Mouse (Mus musculus) intestine, embryonic 15.5 days (tissue): ENCODE data around the gene Prkaca. TPM values are rescaled to one million over a fixed set of nuclear protein-coding genes. Genes with fewer than 3 reads are reported as not detected.

Source experiments
- ATAC-seq: fragments of 200-750 bp; cut with Nextera tagmentation; 2 replicates; pipeline ENCODE4 v1.8.0; 2017; ENCODE audit warnings: moderate TSS enrichment, moderate library complexity
- H3K27ac ChIP-seq: fragments of 300-500 bp; sonication (generic); 2 replicates; pipeline ENCODE4 v1.5.1; 2015; ENCODE audit warnings: mild to moderate bottlenecking, inconsistent platforms
- H3K27me3 ChIP-seq: fragments of 300-500 bp; sonication (generic); replicated peaks from 2 replicates; pipeline ENCODE4 v1.6.1; 2015; ENCODE audit warnings: inconsistent platforms
- H3K36me3 ChIP-seq: fragments of 300-500 bp; sonication (generic); 2 replicates; pipeline ENCODE4 v1.6.1; 2015; ENCODE audit warnings: inconsistent platforms
- H3K4me1 ChIP-seq: fragments of 300-500 bp; sonication (generic); replicated peaks from 2 replicates; pipeline ENCODE4 v1.6.1; 2015; ENCODE audit warnings: inconsistent platforms
- H3K4me2 ChIP-seq: fragments of 300-500 bp; sonication (generic); replicated peaks from 2 replicates; pipeline ENCODE4 v1.6.1; 2015; ENCODE audit warnings: mild to moderate bottlenecking, inconsistent platforms
- H3K4me3 ChIP-seq: fragments of 300-500 bp; sonication (generic); replicated peaks from 2 replicates; pipeline ENCODE4 v1.5.1; 2015; ENCODE audit warnings: inconsistent platforms
- H3K9ac ChIP-seq: fragments of 300-500 bp; sonication (generic); 2 replicates; pipeline ENCODE4 v1.6.1; 2015; ENCODE audit warnings: inconsistent platforms
- H3K9me3 ChIP-seq: fragments of 300-500 bp; sonication (generic); 2 replicates; pipeline ENCODE4 v1.6.1; 2016; ENCODE audit warnings: inconsistent platforms
- WGBS: fragments of 180-500 bp; shearing (Covaris S2); methylation state at CpG from one replicate; pipeline ENCODE4 v1.1.7; 2015; 5-methylcytosine and 5-hydroxymethylcytosine counted together
- polyA plus RNA-seq: library from polyadenylated mRNA; unstranded; fragments of >200 nt; fragmentation: Nextera tagmentation; extraction: Ambion mirVana; gene quantifications from 2 replicates; pipeline ENCODE4 v1.2.1, GENCODE M21; 2015

Gene Prkaca
- polyA plus RNA-seq, 1 experiment from 2014 or later, result 121 TPM

DNA sequence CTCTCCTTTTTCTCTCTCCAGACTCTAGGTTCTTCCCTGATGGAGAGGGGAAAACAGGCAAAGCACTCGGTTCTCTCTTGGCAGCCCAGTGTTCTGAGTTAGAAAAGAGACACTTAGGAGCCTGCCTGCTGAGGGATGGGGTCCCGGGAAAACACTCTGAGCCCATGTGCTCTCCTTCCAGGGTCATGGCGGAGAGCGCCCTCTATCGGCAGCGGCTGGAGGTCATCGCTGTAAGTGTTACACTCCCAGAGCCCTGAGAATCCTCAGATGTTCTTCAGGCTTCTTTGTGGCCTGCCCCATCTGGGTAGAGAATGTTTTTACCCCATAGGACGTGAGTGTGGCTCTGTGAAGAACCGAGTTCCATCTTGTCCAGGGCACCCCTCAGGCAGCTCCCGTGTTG, 51.4 kb downstream of the Prkaca start:
- 0 out of 2 replicates have a peak overlapping the region, but pooled peaks have one; percentile 17 for H3K27ac ChIP-seq
- H3K4me3 ChIP-seq, result no peak overlapping the region
- no peaks in the 10 kb centered on the region for H3K9me3 ChIP-seq
- no peaks in the 10 kb centered on the region for H3K36me3 ChIP-seq
- no peak for ATAC-seq
- peak overlapping the region; percentile 56 for H3K4me2 ChIP-seq
- H3K9ac ChIP-seq, result no peak overlapping the region
- peaks cover 47% of the 10 kb centered on the region for H3K4me1 ChIP-seq
- WGBS, result 15% methylated on average over 10 of the region's 10 CpGs
- H3K27me3 ChIP-seq, result peaks cover 8% of the 10 kb centered on the region; the same call in 1 of the 2 replicates

DNA sequence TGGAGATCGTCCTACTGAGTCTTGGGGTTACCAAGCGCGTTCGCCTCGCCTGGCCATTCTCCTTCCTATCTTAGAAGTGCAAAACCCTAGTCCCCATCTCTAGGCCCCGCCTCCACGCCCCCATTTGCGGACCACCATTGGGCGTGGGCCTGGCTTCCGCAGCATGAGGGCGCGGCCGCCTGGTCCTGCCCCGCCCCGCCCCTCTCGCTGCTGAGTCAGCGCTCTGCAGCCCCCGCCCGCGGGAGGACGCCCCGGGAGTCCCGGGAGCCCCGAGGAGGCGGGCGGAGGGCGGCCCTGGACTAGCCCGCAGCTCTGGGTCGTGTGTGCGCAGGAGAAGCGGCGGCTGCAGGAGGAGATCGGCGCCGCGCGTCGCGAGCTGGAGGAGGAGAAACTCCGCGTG, 53.1 kb downstream of the Prkaca start:
- Histone ChIP-seq H3K9ac (peak overlapping the region; percentile 41), H3K36me3 (no peaks in the 10 kb centered on the region), H3K9me3 (no peaks in the 10 kb centered on the region), H3K4me2 (peak overlapping the region; percentile 89), H3K4me3 (peak overlapping the region; percentile 43), H3K4me1 (peaks cover 41% of the 10 kb centered on the region), H3K27me3 (peaks cover 7% of the 10 kb centered on the region; the same call in 1 of the 2 replicates), H3K27ac (no peak overlapping the region)
- peak; percentile 44 for ATAC-seq
- 6% methylated on average over 41 of the region's 41 CpGs for WGBS

DNA sequence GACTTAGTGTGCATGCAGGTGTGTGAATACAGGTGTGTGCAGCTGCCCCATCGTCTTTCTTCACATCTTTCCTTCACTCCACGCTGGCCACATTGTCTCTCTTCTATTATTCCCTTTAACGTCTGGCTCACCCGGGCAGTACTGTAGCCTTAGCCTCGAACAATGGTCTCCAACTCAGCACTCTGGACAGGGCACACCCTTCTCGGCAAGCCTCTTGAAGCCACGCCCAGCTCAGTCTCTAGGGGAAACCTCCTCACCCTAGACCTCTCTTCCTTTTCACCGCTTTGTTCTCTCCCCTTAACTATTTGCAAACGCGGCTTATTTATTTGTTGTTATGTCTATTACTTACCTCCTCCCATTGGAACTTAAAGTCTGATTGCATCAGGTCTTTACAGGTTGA, 54.7 kb downstream of the Prkaca start:
- Histone ChIP-seq H3K27ac (no peak overlapping the region), H3K4me1 (peaks cover 32% of the 10 kb centered on the region), H3K9ac (no peak overlapping the region), H3K4me3 (no peak overlapping the region), H3K4me2 (no peak overlapping the region), H3K27me3 (peaks cover 5% of the 10 kb centered on the region; the same call in 1 of the 2 replicates), H3K36me3 (no peaks in the 10 kb centered on the region), H3K9me3 (no peaks in the 10 kb centered on the region)
- 21% methylated on average over 10 of the region's 10 CpGs for WGBS
- ATAC-seq, result no peak

DNA sequence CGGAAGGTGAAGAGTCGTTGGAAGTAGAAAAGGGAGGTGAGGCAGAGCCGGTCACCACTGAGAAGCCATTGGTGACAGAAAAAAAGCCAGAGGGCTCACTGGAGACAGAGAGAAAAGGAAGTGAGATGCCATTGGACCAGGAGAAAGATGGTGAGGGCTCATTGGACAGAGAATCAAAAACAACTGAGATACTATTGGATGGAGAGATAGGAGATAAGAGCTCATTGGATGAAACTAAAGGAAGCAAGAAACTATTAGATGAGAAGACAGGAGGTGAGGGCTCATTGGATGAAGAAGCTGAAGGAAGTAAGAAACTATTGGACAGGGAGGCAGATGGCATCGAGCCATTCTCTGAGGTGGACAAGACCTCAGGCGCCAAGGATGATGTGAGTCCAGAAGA, 56.5 kb downstream of the Prkaca start:
- no peak overlapping the region for H3K4me2 ChIP-seq
- H3K27me3 ChIP-seq, result peaks cover 5% of the 10 kb centered on the region; the same call in 1 of the 2 replicates
- no peak overlapping the region for H3K4me3 ChIP-seq
- no peaks in the 10 kb centered on the region for H3K36me3 ChIP-seq
- H3K9me3 ChIP-seq, result no peaks in the 10 kb centered on the region
- WGBS, result 84% methylated on average over 5 of the region's 5 CpGs
- H3K27ac ChIP-seq, result no peak overlapping the region
- peaks cover 16% of the 10 kb centered on the region; the same call in 1 of the 2 replicates for H3K4me1 ChIP-seq
- ATAC-seq, result no peak
- H3K9ac ChIP-seq, result no peak overlapping the region

DNA sequence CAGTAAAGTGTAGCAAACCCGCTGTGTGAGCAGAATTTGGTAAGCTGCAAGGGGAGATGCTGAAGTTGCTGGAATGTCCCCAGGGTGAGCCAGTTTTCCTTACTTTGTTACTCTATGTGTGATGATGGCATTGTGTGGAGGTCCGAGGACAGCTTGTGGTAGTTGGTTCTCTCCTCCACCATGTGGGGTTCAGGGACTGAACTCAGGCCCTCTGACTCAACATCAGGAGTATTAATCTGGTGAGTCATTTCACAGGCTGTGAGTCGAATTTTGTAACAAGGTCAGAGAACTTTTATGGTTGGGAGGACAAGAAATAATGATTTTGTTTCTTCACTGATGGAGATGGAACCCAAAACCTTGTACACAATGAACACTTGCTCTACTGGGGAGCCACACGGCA, 60.0 kb downstream of the Prkaca start:
- Histone ChIP-seq H3K4me3 (no peak overlapping the region), H3K4me1 (no peaks in the 10 kb centered on the region), H3K27me3 (0 out of 2 replicates have a peak, but pooled peaks cover 2% of the 10 kb centered on the region), H3K4me2 (no peak overlapping the region), H3K9ac (no peak overlapping the region), H3K36me3 (no peaks in the 10 kb centered on the region), H3K27ac (no peak overlapping the region), H3K9me3 (no peaks in the 10 kb centered on the region)
- no peak for ATAC-seq
- WGBS, result 75% methylated on average over 4 of the region's 4 CpGs

DNA sequence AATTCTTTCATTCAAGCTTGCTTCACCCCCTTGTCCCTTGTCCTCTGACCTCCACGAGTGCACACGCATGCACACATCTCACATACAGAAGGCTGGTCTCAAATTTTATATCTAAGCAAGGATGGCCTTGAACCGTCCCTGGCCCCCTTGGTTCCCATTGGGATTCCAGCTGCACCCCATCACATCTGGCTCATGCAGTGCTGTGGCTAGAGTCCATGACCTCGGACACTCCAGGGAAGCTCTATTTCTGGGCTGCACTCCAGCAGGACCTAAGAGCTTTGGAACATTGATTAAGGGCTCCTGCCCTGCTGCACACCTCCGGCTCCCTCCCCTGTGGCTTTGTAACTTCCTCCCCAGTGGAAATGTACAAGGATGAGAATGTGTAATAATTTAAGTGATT, 65.2 kb downstream of the Prkaca start:
- ATAC-seq, result no peak
- H3K36me3 ChIP-seq, result no peaks in the 10 kb centered on the region
- H3K9ac ChIP-seq, result no peak overlapping the region
- no peak overlapping the region for H3K4me3 ChIP-seq
- 60% methylated on average over 5 of the region's 5 CpGs for WGBS
- no peaks in the 10 kb centered on the region for H3K9me3 ChIP-seq
- H3K4me2 ChIP-seq, result no peak overlapping the region
- H3K27me3 ChIP-seq, result peaks cover 15% of the 10 kb centered on the region
- peaks cover 5% of the 10 kb centered on the region; the same call in 1 of the 2 replicates for H3K4me1 ChIP-seq
- no peak overlapping the region for H3K27ac ChIP-seq

DNA sequence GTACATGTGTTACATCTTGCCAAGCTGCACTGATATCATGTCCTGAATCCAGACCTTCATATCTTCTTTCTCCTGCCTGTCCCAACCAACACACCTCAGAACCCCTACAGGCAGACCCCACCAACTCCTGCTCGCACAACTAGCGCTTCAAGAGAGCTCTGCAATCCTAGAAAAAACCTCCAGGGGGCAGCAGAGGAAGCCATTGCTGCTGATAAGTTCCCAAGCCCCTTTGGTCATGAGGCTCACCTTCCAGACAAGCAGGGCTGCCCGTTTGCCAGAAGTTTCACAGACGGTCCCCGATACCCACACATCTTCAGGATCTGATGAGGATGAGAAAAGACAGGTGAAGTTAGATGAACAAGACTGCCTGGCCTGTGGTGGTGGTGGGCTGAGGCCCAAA, 66.3 kb downstream of the Prkaca start:
- Histone ChIP-seq H3K36me3 (no peaks in the 10 kb centered on the region), H3K27me3 (peaks cover 26% of the 10 kb centered on the region), H3K9ac (no peak overlapping the region), H3K27ac (no peak overlapping the region), H3K4me2 (no peak overlapping the region), H3K4me1 (peaks cover 5% of the 10 kb centered on the region; the same call in 1 of the 2 replicates), H3K4me3 (no peak overlapping the region), H3K9me3 (no peaks in the 10 kb centered on the region)
- 6% methylated on average over 5 of the region's 5 CpGs for WGBS
- ATAC-seq, result peak; percentile 37; the same call in 1 of the 2 replicates

DNA sequence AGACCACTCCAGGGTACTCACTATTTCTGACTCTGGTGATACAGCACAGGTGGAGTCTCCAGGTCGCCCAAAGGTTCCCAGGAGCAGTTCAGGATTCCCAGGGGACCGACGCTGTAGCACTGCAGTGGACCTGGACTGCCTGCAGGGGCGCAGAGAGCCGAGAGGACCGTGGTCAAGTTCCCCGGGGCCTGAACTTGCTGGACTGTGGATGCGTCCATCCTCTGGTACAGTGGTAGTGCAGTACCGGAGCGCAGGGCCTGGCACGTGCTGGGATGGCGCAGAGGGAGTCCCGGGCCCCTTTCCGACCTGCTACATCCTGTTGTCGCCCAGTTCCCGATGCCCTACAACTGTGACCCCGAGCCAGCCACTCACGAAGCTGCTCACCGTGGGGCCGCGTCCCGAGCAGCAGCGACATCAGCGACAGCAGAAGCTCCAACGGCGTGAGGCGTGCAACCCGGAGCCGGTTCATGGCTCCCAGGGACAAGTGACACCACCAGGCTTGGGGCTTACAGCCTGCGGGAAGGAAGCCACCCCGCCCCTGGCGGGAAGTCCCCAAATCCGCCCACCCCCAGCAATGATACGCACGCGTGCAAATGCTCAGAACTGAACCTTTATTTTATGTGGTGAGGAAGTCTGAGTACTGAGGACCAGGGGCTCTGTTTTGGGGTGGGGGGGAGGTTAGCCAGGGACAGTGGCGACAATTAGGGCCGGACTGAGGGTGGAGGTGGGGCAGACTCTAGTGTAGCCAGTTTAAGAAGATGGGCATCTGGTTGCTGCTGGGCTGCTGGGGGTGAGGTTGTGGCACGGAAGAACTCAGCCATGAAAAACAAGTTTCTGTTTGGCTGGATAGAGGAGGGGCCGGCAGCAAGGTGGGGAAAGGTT, 69.5 kb downstream of the Prkaca start, which contains the start of gene Il27ra:
TSS of gene Il27ra (minus strand) at position 524 of the 882 bp plus-strand sequence.
- H3K9me3 ChIP-seq, result no peaks in the 10 kb centered on the region
- H3K36me3 ChIP-seq, result no peaks in the 10 kb centered on the region
- peak within 1 kb of the TSS; percentile 40 for H3K9ac ChIP-seq
- H3K4me1 ChIP-seq, result peaks cover 9% of the 10 kb centered on the region; the same call in 1 of the 2 replicates
- peak within 1 kb of the TSS; percentile 82 for H3K4me2 ChIP-seq
- peaks cover 38% of the 10 kb centered on the region for H3K27me3 ChIP-seq
- H3K27ac ChIP-seq, result no peak within 1 kb of the TSS
- peak; percentile 59; the same call in 1 of the 2 replicates for ATAC-seq
- peak within 1 kb of the TSS; percentile 37 for H3K4me3 ChIP-seq
- 7% methylated on average over 40 of the region's 40 CpGs for WGBS

DNA sequence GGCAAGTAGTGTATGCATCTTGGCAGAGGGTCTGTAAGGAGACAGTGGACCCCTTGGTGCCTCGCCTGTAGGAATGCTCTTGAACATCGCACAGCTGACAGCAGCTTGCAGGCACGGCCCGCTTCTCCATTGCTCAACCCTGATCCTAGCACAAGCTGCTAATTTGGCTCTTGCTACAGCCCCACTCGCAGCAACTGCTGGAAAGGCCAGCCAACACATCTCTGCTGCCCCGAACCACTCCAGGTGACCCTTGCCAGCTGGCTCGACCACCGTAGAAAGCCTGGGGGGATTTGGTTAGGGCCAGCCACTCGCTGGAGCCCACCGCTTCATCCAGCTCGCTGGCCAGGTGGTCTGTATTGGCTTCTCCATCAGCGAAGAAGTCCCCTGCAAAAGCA, 70.2 kb downstream of the Prkaca start:
- WGBS, result 41% methylated on average over 12 of the region's 12 CpGs
- peaks cover 9% of the 10 kb centered on the region; the same call in 1 of the 2 replicates for H3K4me1 ChIP-seq
- H3K9ac ChIP-seq, result no peak overlapping the region
- H3K36me3 ChIP-seq, result no peaks in the 10 kb centered on the region
- H3K4me3 ChIP-seq, result peak overlapping the region; percentile 37
- H3K27ac ChIP-seq, result no peak overlapping the region
- ATAC-seq, result no peak
- H3K9me3 ChIP-seq, result no peaks in the 10 kb centered on the region
- peak overlapping the region; percentile 82; the same call in 1 of the 2 replicates for H3K4me2 ChIP-seq
- peaks cover 38% of the 10 kb centered on the region for H3K27me3 ChIP-seq

DNA sequence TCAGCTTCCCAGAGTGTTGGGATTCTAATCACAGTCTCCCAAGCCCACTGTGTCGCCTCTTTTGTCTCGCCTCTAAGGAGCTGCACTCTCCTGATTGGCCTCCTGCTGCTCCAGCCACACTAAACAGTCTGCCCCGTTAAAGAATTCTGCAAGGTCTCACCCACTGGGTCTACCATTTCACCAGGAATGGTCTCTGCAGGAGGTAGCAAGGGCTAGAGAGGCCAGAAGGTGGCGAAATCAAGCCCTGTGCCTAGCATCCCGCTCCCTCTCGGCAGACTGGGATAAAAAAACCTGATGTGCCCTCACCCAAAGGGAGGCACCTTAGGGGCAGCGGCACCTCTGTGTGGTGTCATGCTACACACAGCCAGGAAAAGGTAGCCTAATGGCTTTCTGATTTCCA, 71.3 kb downstream of the Prkaca start:
- H3K4me1 ChIP-seq, result peaks cover 9% of the 10 kb centered on the region; the same call in 1 of the 2 replicates
- H3K4me3 ChIP-seq, result no peak overlapping the region
- H3K4me2 ChIP-seq, result no peak overlapping the region
- H3K27ac ChIP-seq, result no peak overlapping the region
- no peaks in the 10 kb centered on the region for H3K9me3 ChIP-seq
- H3K36me3 ChIP-seq, result no peaks in the 10 kb centered on the region
- no peak overlapping the region for H3K9ac ChIP-seq
- H3K27me3 ChIP-seq, result peaks cover 38% of the 10 kb centered on the region
- 15% methylated on average over 7 of the region's 7 CpGs for WGBS
- ATAC-seq, result no peak

DNA sequence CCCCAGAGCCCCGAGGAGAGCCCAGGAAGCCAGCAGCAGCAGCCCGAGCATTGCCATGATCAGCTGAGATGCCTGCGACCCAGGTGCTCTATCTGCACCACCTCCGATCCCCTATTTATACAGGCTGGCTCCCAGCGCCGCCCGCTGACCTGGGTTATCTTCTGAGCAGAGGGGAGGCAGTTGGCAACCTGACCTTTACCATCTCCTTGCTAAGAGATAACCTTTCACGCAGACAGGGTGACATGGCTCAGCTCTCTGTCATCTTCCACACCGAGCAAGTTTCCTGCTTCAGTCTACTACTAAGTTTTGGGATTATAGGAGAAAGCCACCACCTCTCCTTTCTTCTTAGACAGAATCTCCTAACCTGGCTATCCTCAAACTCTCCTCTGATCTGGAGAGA, 72.1 kb downstream of the Prkaca start, which contains the start of gene Rln3:
TSS of gene Rln3 (minus strand) at position 101 of the 400 bp plus-strand sequence.
- ATAC-seq, result no peak
- WGBS, result 8% methylated on average over 9 of the region's 9 CpGs
- Histone ChIP-seq H3K9me3 (no peaks in the 10 kb centered on the region), H3K4me3 (no peak within 1 kb of the TSS; the same call in 1 of the 2 replicates), H3K27ac (no peak within 1 kb of the TSS), H3K4me2 (peak within 1 kb of the TSS; percentile 44), H3K4me1 (peaks cover 9% of the 10 kb centered on the region; the same call in 1 of the 2 replicates), H3K9ac (no peak within 1 kb of the TSS), H3K36me3 (no peaks in the 10 kb centered on the region), H3K27me3 (peaks cover 38% of the 10 kb centered on the region)
